Mouse (Mus musculus): ENCODE measurements around the gene Gkn1. TPM values are rescaled to one million over a fixed set of nuclear protein-coding genes. Genes with fewer than 3 reads are reported as not detected.

Gkn1 gene
- total and polyA plus RNA-seq, 2 experiments from 2014 or later, result not detected

GRCm38 (mm10) chr6:87335935-87336295, 14.8 kb downstream of the Gkn1 start:
- DNase-seq (no peak), ATAC-seq (no peak)
- peak overlapping the region; percentile 66; the same call in 1 of the 2 replicates for H3K4me3 ChIP-seq (ENCODE audit: low read depth, low read length)
- peak overlapping the region; percentile 98; the same call in 1 of the 2 replicates for H3K4me2 ChIP-seq (ENCODE audit: low read depth)
- WGBS, result 30% methylated on average over 6 of the region's 6 CpGs
- H3K9ac ChIP-seq, result no peak overlapping the region
- H3K27ac ChIP-seq (ENCODE audit: low read depth, low read length), result no peak overlapping the region
- H3K4me1 ChIP-seq (ENCODE audit: insufficient read depth), result 0 out of 2 replicates have a peak, but pooled peaks cover 4% of the 10 kb centered on the region
- no peaks in the 10 kb centered on the region for H3K9me3 ChIP-seq (ENCODE audit: low read length)
- no peak for TF ChIP-seq CTCF (IDR thresholded peaks at IDR 0.05; ENCODE audit: low read depth)
- H3K36me3 ChIP-seq (ENCODE audit: insufficient read depth), result no peaks in the 10 kb centered on the region
- no peaks in the 10 kb centered on the region for H3K27me3 ChIP-seq (ENCODE audit: insufficient read depth, low read length)

DNA sequence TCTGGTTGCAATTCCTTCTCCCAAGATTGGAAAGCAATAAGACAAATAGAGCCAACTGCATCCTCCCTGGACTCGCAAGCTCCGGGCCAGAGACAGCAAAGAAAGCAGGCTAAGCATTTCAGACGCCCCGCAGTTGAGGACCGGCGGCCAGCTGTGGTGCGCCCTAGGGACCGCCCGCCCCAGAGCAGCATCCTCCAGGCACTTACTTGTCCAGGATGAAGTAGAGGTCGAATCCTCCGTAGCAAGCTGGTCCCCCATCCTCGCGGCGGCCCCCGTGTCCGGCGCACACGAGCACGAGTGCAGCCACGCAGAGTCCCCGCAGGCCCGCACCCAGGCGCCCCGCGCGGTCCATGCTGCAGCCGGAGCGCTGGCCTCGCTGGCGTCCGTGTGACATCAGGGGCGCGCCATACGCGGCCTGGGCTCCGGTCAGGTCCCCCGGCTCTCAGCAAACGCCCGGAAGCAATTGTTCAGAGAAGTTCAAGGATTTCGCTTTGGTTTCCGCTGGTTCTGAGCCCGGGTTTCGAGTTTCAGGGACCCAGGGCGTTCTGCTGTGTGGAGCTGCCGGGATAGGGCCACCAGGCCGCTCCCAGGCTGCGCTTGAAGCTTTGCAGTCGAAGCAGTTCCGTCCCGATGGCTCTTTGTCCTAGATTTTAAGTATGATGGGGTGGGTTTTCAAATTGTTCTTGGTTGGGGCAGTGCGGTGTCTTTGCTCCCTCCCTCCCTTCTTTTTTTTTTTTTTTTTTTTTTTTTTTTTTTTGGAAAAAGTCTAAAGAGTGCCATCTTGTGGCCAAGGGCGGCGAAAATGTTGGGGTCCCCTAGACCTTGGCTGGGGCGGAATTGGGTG, 15.4 kb downstream of the Gkn1 start, which contains the start of gene Antxr1:
Antxr1 (minus strand) TSS at position 731 of the 844 bp plus-strand sequence.
- Histone ChIP-seq H3K27me3 (ENCODE audit: insufficient read depth, low read length) (no peaks in the 10 kb centered on the region), H3K4me3 (ENCODE audit: low read depth, low read length) (peak within 1 kb of the TSS; percentile 66), H3K36me3 (ENCODE audit: insufficient read depth) (no peaks in the 10 kb centered on the region), H3K4me1 (ENCODE audit: insufficient read depth) (0 out of 2 replicates have a peak, but pooled peaks cover 4% of the 10 kb centered on the region), H3K27ac (ENCODE audit: low read depth, low read length) (peak within 1 kb of the TSS; percentile 57; the same call in 1 of the 2 replicates), H3K9me3 (ENCODE audit: low read length) (no peaks in the 10 kb centered on the region), H3K9ac (peak within 1 kb of the TSS; percentile 71), H3K4me2 (ENCODE audit: low read depth) (peak within 1 kb of the TSS; percentile 98)
- peak; percentile 71 for DNase-seq
- peak; percentile 74 for ATAC-seq
- peak; percentile 60 for TF ChIP-seq CTCF (IDR thresholded peaks at IDR 0.05; ENCODE audit: low read depth)
- WGBS, result under 1% methylated on average over 54 of the region's 54 CpGs

DNA sequence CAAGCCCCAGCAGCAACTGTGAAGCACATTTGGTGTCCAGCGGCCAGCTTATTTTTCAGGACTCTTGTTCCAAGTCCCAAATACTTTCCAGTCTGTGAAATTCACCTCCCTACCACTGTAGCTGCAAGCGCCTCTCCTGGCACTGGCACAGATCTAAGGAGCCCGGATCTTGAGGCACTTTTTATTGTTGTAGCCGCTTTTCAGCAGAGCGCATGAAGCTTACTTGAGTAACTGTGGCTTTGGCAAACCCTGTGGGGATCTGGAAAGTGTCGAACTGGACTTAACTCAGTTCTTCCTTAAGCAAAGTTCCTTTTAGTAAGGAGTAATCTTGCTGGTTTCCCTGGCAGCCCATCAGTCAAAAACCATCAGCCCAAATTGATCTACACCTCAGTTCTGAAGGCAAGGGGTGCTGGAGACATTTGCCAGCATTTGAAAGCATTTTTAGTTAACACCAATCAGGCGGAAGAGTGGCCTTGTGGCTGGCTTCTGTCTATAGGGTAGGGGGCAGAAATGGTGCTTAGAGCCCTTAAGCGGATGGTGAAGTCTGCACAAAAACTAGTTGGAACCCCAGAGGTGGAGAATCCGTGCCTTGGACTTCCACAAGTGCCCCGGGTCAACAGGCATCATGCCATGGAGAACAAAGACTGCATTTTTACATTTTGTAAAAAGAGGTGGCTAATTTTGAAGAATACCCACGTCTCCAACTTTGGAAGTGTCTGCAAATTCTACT, 16.2 kb downstream of the Gkn1 start:
- ATAC-seq (peak; percentile 81), DNase-seq (peak; percentile 80)
- H3K36me3 ChIP-seq (ENCODE audit: insufficient read depth), result no peaks in the 10 kb centered on the region
- H3K27ac ChIP-seq (ENCODE audit: low read depth, low read length), result no peak overlapping the region
- no peaks in the 10 kb centered on the region for H3K9me3 ChIP-seq (ENCODE audit: low read length)
- H3K4me1 ChIP-seq (ENCODE audit: insufficient read depth), result 0 out of 2 replicates have a peak, but pooled peaks cover 4% of the 10 kb centered on the region
- peak overlapping the region; percentile 71 for H3K9ac ChIP-seq
- H3K27me3 ChIP-seq (ENCODE audit: insufficient read depth, low read length), result no peaks in the 10 kb centered on the region
- H3K4me3 ChIP-seq (ENCODE audit: low read depth, low read length), result peak overlapping the region; percentile 66
- WGBS, result 3% methylated on average over 11 of the region's 11 CpGs
- H3K4me2 ChIP-seq (ENCODE audit: low read depth), result peak overlapping the region; percentile 98
- peak; percentile 45 for TF ChIP-seq CTCF (IDR thresholded peaks at IDR 0.05; ENCODE audit: low read depth)

GRCm38 (mm10) chr6:87332380-87332779, 18.4 kb downstream of the Gkn1 start:
- Histone ChIP-seq H3K36me3 (ENCODE audit: insufficient read depth) (no peaks in the 10 kb centered on the region), H3K4me3 (ENCODE audit: low read depth, low read length) (no peak overlapping the region), H3K4me2 (ENCODE audit: low read depth) (peak overlapping the region; percentile 32), H3K4me1 (ENCODE audit: insufficient read depth) (0 out of 2 replicates have a peak, but pooled peaks cover 4% of the 10 kb centered on the region), H3K9me3 (ENCODE audit: low read length) (no peaks in the 10 kb centered on the region), H3K27ac (ENCODE audit: low read depth, low read length) (no peak overlapping the region), H3K27me3 (ENCODE audit: insufficient read depth, low read length) (no peaks in the 10 kb centered on the region), H3K9ac (no peak overlapping the region)
- 58% methylated on average over 2 of the region's 2 CpGs for WGBS
- TF ChIP-seq CTCF (IDR thresholded peaks at IDR 0.05; ENCODE audit: low read depth), result no peak
- DNase-seq (no peak), ATAC-seq (no peak)

DNA sequence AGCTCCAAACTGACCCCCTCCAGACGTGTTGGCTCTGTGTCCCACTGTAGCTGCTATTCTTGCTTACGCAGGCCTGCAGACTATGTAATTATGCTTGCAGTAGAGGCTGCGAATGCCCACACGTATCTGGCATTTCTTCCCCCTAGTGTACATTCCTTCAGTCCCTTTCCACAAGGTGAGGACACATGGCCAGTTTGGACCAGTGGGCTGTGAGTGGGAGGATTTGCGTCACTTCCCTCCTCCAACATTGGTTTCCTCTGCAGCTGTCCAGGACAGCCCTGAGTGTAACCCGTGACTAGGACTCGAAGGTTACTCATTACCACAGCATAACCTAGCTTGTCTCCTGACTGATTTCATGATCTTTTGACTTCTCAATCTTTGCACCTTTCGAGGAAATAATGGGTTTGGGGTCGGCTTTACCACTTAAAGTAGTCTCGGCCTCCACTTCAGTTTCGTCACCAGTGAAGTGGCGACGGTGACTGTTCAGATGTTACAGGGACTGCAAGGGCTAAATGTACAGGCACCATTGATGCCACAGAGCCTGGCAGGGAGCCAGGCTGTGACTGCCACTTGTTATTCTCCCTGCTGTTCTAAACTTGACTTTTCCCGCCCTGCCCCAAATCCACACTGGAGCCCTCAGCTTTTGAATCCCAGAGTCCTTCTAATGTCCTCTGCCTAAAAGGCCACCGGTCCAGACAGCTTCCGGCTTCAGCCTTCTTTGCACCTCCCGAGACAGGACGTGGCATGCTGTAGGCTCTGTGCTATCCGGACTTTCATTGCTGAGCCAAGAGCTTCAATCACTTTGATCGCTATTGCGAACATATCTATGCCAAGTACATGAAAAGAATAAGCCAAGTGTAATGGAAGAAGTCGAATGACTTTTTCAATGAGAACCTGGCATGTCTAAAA, 22.2 kb downstream of the Gkn1 start:
- no peaks in the 10 kb centered on the region for H3K9me3 ChIP-seq (ENCODE audit: low read length)
- ATAC-seq, result no peak
- no peak overlapping the region for H3K27ac ChIP-seq (ENCODE audit: low read depth, low read length)
- H3K4me1 ChIP-seq (ENCODE audit: insufficient read depth), result no peaks in the 10 kb centered on the region
- DNase-seq, result peak; percentile 32
- no peak overlapping the region for H3K4me3 ChIP-seq (ENCODE audit: low read depth, low read length)
- no peak overlapping the region for H3K9ac ChIP-seq
- no peak for TF ChIP-seq CTCF (IDR thresholded peaks at IDR 0.05; ENCODE audit: low read depth)
- no peaks in the 10 kb centered on the region for H3K36me3 ChIP-seq (ENCODE audit: insufficient read depth)
- H3K27me3 ChIP-seq (ENCODE audit: insufficient read depth, low read length), result no peaks in the 10 kb centered on the region
- WGBS, result 64% methylated on average over 22 of the region's 22 CpGs
- no peak overlapping the region for H3K4me2 ChIP-seq (ENCODE audit: low read depth)

DNA sequence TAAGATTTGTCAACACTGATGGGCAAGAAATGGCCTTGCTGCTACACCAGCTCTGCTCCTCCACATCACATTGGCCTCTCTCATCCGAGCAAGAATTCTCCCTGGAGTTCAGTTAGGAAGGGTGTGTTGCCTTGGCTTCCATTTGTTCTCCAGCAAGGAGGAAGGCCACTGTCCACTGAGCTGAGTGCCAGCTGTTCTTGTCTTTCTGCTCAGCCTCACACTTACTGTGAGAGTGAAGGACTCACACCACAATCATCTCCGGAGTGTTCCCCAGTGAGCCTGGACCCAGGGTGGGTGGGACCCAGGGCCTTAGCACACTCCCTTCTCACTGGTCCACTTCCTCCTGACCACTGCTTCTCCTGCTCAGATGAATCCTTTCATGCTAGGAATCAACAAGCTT, 23.8 kb downstream of the Gkn1 start:
- no peaks in the 10 kb centered on the region for H3K27me3 ChIP-seq (ENCODE audit: insufficient read depth, low read length)
- no peaks in the 10 kb centered on the region for H3K4me1 ChIP-seq (ENCODE audit: insufficient read depth)
- no peak overlapping the region for H3K27ac ChIP-seq (ENCODE audit: low read depth, low read length)
- no peak for DNase-seq
- ATAC-seq, result no peak
- no peaks in the 10 kb centered on the region for H3K9me3 ChIP-seq (ENCODE audit: low read length)
- WGBS, result 98% methylated on average over 2 of the region's 2 CpGs
- no peak overlapping the region for H3K9ac ChIP-seq
- H3K4me3 ChIP-seq (ENCODE audit: low read depth, low read length), result no peak overlapping the region
- TF ChIP-seq CTCF (IDR thresholded peaks at IDR 0.05; ENCODE audit: low read depth), result no peak
- H3K36me3 ChIP-seq (ENCODE audit: insufficient read depth), result no peaks in the 10 kb centered on the region
- H3K4me2 ChIP-seq (ENCODE audit: low read depth), result no peak overlapping the region

Data from forebrain, postnatal 0 days (tissue).